Mouse (Mus musculus) cerebellum, postnatal 14 days (tissue): ENCODE results near the gene Eya4.

Experiments
- DNase-seq, 2 experiments: peaks; one replicate each; pipeline ENCODE4 v3.0.0; 2021; ENCODE audit warnings: mixed read lengths in 2 of 2

The Eya4 gene

GRCm38 (mm10) chr10:23350011-23350911 lies at the start of gene Eya4:
Eya4 (minus strand) TSS chr10:23350786.
- DNase-seq, result peak; percentile 32 to 34

- no peak for DNase-seq
Observed at GRCm38 (mm10) chr10:23395399-23395798, 44.8 kb upstream of the Eya4 start.

- DNase-seq, result peak; percentile 20 to 60
Observed at GRCm38 (mm10) chr10:23394556-23395245, 44.1 kb upstream of the Eya4 start.

- DNase-seq, result no peak
Observed at GRCm38 (mm10) chr10:23394152-23394551, 43.6 kb upstream of the Eya4 start.

GRCm38 (mm10) chr10:23363866-23364265 lies 13.3 kb upstream of the Eya4 start:
- DNase-seq, result no peak

- peak; percentile 27 to 35 for DNase-seq
Observed at GRCm38 (mm10) chr10:23349392-23350010, 1.1 kb downstream of the Eya4 start.

GRCm38 (mm10) chr10:23348893-23349391 lies 1.6 kb downstream of the Eya4 start:
- DNase-seq, result peak; percentile 17 to 21

- peak; percentile 11 to 28 for DNase-seq
Observed at GRCm38 (mm10) chr10:23348101-23348892, 2.3 kb downstream of the Eya4 start.

GRCm38 (mm10) chr10:23337250-23337649 lies 13.3 kb downstream of the Eya4 start:
- DNase-seq, result peak; percentile 5 to 12

GRCm38 (mm10) chr10:23332768-23333167 lies 17.8 kb downstream of the Eya4 start:
- no peak for DNase-seq

- peak in 1 of 2 experiments; percentile 5 for DNase-seq
Observed at GRCm38 (mm10) chr10:23327651-23328050, 22.9 kb downstream of the Eya4 start.

GRCm38 (mm10) chr10:23322275-23322674 lies 28.3 kb downstream of the Eya4 start:
- no peak for DNase-seq

GRCm38 (mm10) chr10:23295616-23296015 lies 55.0 kb downstream of the Eya4 start:
- DNase-seq, result no peak

- DNase-seq, result no peak
Observed at GRCm38 (mm10) chr10:23292495-23292894, 58.1 kb downstream of the Eya4 start.

- no peak for DNase-seq
Observed at GRCm38 (mm10) chr10:23277371-23277770, 73.2 kb downstream of the Eya4 start.

GRCm38 (mm10) chr10:23271050-23271621 lies 79.5 kb downstream of the Eya4 start:
- no peak for DNase-seq

- no peak for DNase-seq
Observed at GRCm38 (mm10) chr10:23270502-23270901, 80.1 kb downstream of the Eya4 start.

- no peak for DNase-seq
Observed at GRCm38 (mm10) chr10:23252180-23252579, 98.4 kb downstream of the Eya4 start.

- DNase-seq, result peak in 1 of 2 experiments; percentile 2
Observed at GRCm38 (mm10) chr10:23246485-23246884, 104.1 kb downstream of the Eya4 start.

GRCm38 (mm10) chr10:23236918-23237317 lies 113.7 kb downstream of the Eya4 start:
- DNase-seq, result no peak

GRCm38 (mm10) chr10:23235405-23235804 lies 115.2 kb downstream of the Eya4 start:
- no peak for DNase-seq

GRCm38 (mm10) chr10:23233425-23233824 lies 117.2 kb downstream of the Eya4 start:
- no peak for DNase-seq
